Mouse (Mus musculus) activated CD4-positive, CD25-positive, alpha-beta regulatory T cell, adult 9 weeks (primary cell): ENCODE data around the gene Olfr135. TPM values are rescaled to one million over a fixed set of nuclear protein-coding genes. Genes with fewer than 3 reads are reported as not detected.

ENCODE experiments used
- polyA plus RNA-seq: library from polyadenylated mRNA; unstranded; fragments of 100-300 nt; shearing (Covaris generic); gene quantifications from one replicate; pipeline ENCODE4 v1.2.1, GENCODE M21; 2017

The Olfr135 gene
- polyA plus RNA-seq, result not detected

GRCm38 (mm10) chr17:38204035-38204434 lies at the start of gene Olfr135:
Gene Olfr135, plus strand, starts transcription at chr17:38204335.

GRCm38 (mm10) chr17:38171088-38171487 lies 33.0 kb upstream of the Olfr135 start, which contains the start of gene Olfr134:
Gene Olfr134, plus strand, starts transcription at chr17:38171388.

Other genes starting within 250 kb of the Olfr135 start
- not detected for gene Olfr129, start 144.3 kb upstream of the Olfr135 start, polyA plus RNA-seq
- gene Olfr130, start 140.4 kb upstream of the Olfr135 start, polyA plus RNA-seq, result not detected
- not detected for gene Olfr131, start 115.6 kb upstream of the Olfr135 start, polyA plus RNA-seq
- not detected for gene Olfr132, start 69.8 kb upstream of the Olfr135 start, polyA plus RNA-seq
- not detected for gene Olfr133, start 59.1 kb upstream of the Olfr135 start, polyA plus RNA-seq
- gene Olfr134, start 32.9 kb upstream of the Olfr135 start, polyA plus RNA-seq, result not detected
- not detected for gene Olfr138, start 56.7 kb downstream of the Olfr135 start, polyA plus RNA-seq
- 0.16 TPM for gene Olfr137, start 103.2 kb downstream of the Olfr135 start, polyA plus RNA-seq
- gene Olfr136, start 125.5 kb downstream of the Olfr135 start, polyA plus RNA-seq, result not detected
- gene Esp36, start 215.8 kb downstream of the Olfr135 start, polyA plus RNA-seq, result not detected